Mouse (Mus musculus): ENCODE data around the gene 1700123K08Rik. TPM values are rescaled to one million over a fixed set of nuclear protein-coding genes. Genes with fewer than 3 reads are reported as not detected.
"Not testable (repeated sequence)": the region's sequence is repeated elsewhere in the genome, so short reads cannot be mapped to it uniquely, and the experiment has no call there.

Gene 1700123K08Rik
- polyA plus RNA-seq (2012; ENCODE audit: insufficient read depth, insufficient read length, missing spikeins): not detected in 2 replicates

- not testable (repeated sequence) for H3K4me1 ChIP-seq (ENCODE audit: control insufficient read depth, insufficient read depth, insufficient read length, low read length); H3K4me3 ChIP-seq (ENCODE audit: insufficient read depth, low read depth, low read length); H3K27ac ChIP-seq (replicated peaks; ENCODE audit: low read depth, low read length)
Observed at GRCm38 (mm10) chr5:138564612-138565011, at the start of gene 1700123K08Rik. Gene 1700123K08Rik (minus strand): TSS chr5:138564712.

GRCm38 (mm10) chr5:138587396-138587795, 22.9 kb upstream of the 1700123K08Rik start:
- Histone ChIP-seq H3K4me1 (ENCODE audit: control insufficient read depth, insufficient read depth, insufficient read length, low read length) (no peaks in the 10 kb centered on the region), H3K4me3 (ENCODE audit: insufficient read depth, low read depth, low read length) (no peak overlapping the region), H3K27ac (replicated peaks; ENCODE audit: low read depth, low read length) (no peak overlapping the region)

GRCm38 (mm10) chr5:138571623-138572022, 7.1 kb upstream of the 1700123K08Rik start:
- no peak overlapping the region for H3K4me3 ChIP-seq (ENCODE audit: insufficient read depth, low read depth, low read length)
- no peaks in the 10 kb centered on the region for H3K4me1 ChIP-seq (ENCODE audit: control insufficient read depth, insufficient read depth, insufficient read length, low read length)

GRCm38 (mm10) chr5:138552718-138553117, 11.8 kb downstream of the 1700123K08Rik start:
- Histone ChIP-seq H3K27ac (replicated peaks; ENCODE audit: low read depth, low read length) (no peak overlapping the region), H3K4me1 (ENCODE audit: control insufficient read depth, insufficient read depth, insufficient read length, low read length) (no peaks in the 10 kb centered on the region), H3K4me3 (ENCODE audit: insufficient read depth, low read depth, low read length) (no peak overlapping the region)

More at GRCm38 (mm10) chr5:138571623-138572022, 7.1 kb upstream of the 1700123K08Rik start:
- no peak overlapping the region for H3K27ac ChIP-seq (replicated peaks; ENCODE audit: low read depth, low read length)

DNA sequence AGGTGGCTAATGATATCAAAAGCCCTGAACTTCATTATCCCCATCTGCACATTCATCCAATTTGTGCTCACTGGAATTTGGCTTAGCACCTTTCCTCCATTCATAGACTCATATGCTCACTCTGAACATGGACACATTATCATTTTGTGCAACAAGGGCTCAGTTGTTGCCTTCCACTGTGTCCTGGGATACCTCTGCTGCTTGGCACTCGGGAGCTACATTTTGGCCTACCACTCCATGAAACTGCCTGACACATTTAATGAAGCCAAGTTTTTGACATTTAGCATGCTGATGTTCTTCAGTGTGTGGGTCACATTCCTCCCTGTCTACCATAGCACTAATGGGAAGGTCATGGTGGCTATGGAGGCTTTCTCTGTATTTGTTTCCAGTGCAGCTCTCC, 32.0 kb downstream of the 1700123K08Rik start:
- no peak overlapping the region for H3K4me3 ChIP-seq (ENCODE audit: insufficient read depth, low read depth, low read length)

More for the DNA sequence above, 32.0 kb downstream of the 1700123K08Rik start:
- H3K27ac ChIP-seq (replicated peaks; ENCODE audit: low read depth, low read length): no peak overlapping the region
- H3K4me1 ChIP-seq (ENCODE audit: control insufficient read depth, insufficient read depth, insufficient read length, low read length): no peaks in the 10 kb centered on the region

Other genes starting within 250 kb of the 1700123K08Rik start
- not detected in 2 replicates for gene Pvrig, start 222.8 kb downstream of the 1700123K08Rik start, polyA plus RNA-seq (2012; ENCODE audit: insufficient read depth, insufficient read length, missing spikeins)
- 2.7 and 3.7 TPM in 2 replicates for gene Zfp157, start 123.2 kb downstream of the 1700123K08Rik start, polyA plus RNA-seq (2012; ENCODE audit: insufficient read depth, insufficient read length, missing spikeins)
- gene Zfp68, start 55.0 kb upstream of the 1700123K08Rik start, polyA plus RNA-seq (2012; ENCODE audit: insufficient read depth, insufficient read length, missing spikeins): 32.2 and 42.3 TPM in 2 replicates
- gene A430033K04Rik, start 58.1 kb upstream of the 1700123K08Rik start, polyA plus RNA-seq (2012; ENCODE audit: insufficient read depth, insufficient read length, missing spikeins): 1.2 and 2.9 TPM in 2 replicates
- gene Fam20c, start 189.8 kb upstream of the 1700123K08Rik start, polyA plus RNA-seq (2012; ENCODE audit: insufficient read depth, insufficient read length, missing spikeins): 19.0 and 33.0 TPM in 2 replicates